Mouse (Mus musculus) lung, adult 18-20 months (tissue): ENCODE data around the gene Gm3685.
"Not testable (repeated sequence)": the region's sequence is repeated elsewhere in the genome, so short reads cannot be mapped to it uniquely, and the experiment has no call there.

Experiments used
- DNase-seq, 2 experiments: peaks; one replicate each; pipeline ENCODE4 v3.0.0; 2022; ENCODE audit warnings: mixed read lengths in 2 of 2

Gene Gm3685

DNA sequence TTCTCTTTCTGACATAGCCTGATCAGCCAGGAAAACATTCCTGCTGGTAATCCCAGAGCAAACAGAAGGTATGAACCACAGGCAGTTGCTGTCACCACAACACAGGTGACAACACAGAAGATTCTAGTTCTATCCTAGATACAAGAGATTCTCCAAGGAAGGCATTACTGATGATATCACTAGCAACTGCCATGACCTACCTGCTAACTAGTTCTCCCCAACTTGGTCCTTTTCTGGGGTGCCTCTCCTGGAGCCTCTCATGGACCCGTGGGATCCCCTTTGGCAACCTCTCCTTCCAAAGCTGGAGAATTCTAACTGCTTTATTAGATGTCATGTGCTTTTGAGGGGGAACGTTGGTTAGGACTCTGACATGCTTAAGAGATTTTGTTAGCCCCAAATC lies at the start of gene Gm3685:
TSS of gene Gm3685 (minus strand) at position 101 of the 400 bp plus-strand sequence.
- DNase-seq = not testable (repeated sequence)

DNA sequence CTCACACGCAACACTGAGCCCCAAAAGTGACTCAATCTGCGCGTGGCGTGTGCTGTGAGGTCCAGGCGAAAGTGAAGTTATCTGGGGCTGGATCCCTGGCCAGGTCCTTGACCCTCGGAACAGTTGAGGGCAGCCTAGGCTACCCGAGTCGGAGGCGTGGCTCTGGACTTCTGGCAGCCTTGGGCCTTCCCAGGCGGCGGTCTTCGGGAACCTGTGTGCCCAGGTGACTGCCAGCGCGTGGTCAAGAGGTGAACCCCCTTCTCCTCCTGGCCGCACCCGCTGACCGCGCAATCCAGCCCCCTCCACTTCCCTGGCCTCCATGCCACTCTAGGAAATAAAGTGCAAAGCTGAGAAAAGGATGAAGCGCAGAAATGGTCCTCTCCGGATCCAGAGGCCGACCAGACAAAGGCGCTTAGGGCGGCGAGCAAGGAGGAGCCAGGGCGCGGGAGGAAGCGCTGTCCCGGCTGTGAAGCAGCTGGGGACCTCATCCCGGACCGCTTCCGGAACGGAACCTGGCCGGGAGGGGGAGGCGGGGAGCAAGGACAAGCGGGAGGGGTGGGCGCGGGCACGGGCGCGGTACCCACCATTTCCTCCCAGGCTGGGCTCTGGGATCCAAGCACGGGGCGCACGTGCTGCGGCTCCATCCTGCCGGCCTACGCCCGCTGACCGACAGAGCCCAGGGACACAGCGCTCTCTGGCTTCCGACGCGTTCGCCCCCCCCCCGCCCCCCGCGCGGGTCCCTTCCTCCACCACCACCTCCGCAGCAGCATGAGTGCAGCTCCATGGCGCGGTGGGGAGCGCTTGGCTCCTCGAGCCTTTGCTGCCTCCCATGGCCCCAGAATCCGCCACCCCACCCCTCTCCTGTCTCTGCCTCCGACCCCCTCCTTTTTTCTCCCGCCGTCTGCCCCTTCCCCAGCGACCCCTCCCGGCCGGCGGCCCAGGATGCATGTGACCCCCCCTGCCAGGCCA lies 17.7 kb downstream of the Gm3685 start, which contains the start of gene Gm10406:
TSS of gene Gm10406 (minus strand) at position 669 of the 969 bp plus-strand sequence.
- DNase-seq = peak; percentile 7 to 30

DNA sequence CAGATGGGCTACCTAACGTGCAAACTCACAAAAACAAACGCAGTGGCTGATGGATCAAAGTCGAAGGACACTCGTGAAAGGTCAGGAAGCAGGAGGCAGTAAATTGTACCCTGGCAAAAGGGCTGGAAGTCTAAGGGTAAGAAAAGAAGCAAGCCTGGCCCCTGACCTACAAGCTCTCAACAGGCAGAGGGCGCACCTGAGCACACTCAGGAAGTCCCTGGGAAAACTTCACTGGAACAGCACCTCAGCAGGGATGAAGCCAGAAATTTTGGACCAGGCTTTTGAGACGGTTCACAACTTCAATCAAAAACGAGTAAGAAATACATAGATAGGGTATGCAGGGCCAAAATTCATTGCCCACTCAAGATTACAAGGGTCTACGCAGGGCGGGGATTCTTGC lies 18.5 kb downstream of the Gm3685 start:
- DNase-seq = peak in 1 of 2 experiments; percentile 2
